Mouse (Mus musculus): ENCODE results near the gene Tmem30b.

GRCm38 (mm10) chr12:73560091-73560490, 13.9 kb upstream of the Tmem30b start:
- TF ChIP-seq CTCF (IDR thresholded peaks at IDR 0.05; ENCODE audit: insufficient read depth, low read length) (peak; percentile 37), POLR2A (IDR thresholded peaks at IDR 0.05; ENCODE audit: borderline replicate concordance, extremely low read depth, low read depth, low read length) (no peak)
